Mouse (Mus musculus) ES-CJ7 (cell line): ENCODE results near the gene Nelfcd.

Experiments
- DNase-seq: peaks from one replicate; pipeline ENCODE4 v3.0.0; 2011; ENCODE audit warnings: low read depth, low spot score

The Nelfcd gene

DNA sequence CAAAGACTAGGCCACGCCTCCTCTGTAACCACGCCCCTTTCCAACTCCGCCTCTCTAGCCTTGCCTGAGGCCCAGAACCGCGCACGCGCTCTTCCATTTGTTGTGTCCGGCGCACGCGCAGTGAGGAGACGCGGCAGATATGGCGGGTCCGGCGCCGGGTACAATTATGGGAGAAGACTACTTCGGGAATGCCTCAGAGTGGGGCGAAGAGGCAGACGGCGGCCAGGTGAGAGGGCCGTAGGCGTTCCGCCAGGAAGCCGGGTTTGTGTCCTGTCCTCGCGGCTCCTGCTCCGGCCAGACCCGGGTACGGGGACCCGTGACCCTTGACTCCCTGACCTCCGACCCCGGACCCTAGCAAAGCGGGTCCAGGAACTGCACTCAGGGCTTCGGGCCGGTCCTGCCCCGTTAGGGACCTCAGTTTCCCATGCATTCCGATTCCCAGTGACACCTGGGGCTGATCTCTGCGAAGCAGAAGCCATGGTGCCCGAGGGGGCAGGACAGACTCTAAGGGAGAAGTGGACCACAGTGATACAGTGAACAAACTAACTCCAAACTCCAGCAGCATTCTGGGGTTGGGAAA, at the start of gene Nelfcd:
TSS of gene Nelfcd (plus strand) at position 74 of the 580 bp plus-strand sequence.
- peak; percentile 92 for DNase-seq

- DNase-seq = no peak
Observed at GRCm38 (mm10) chr2:174366571-174366970, 49.0 kb upstream of the Nelfcd start.

GRCm38 (mm10) chr2:174381021-174381420, 34.6 kb upstream of the Nelfcd start:
- DNase-seq = no peak

GRCm38 (mm10) chr2:174391936-174392335, 23.7 kb upstream of the Nelfcd start:
- no peak for DNase-seq

DNA sequence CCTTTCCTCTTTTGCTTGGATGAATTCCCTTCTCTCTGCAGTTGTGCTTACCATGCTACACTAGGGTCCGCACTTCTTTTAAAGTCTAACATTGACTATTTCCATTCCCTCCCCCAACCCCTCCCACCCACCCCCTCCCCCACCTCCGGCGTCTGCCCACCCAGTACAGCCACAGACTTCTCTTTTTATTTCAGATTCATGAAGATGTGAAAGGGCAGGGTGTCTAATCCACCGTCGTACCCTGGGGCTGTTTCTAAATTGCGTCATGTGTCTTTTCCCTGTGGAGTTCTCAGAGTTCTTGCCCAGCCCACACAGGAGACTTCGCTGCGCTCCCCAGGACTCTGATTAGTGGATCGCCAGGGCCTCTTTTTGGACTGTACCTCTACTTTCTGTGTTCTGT, 23.1 kb upstream of the Nelfcd start:
- DNase-seq = no peak

GRCm38 (mm10) chr2:174393383-174393782, 22.2 kb upstream of the Nelfcd start:
- no peak for DNase-seq

DNA sequence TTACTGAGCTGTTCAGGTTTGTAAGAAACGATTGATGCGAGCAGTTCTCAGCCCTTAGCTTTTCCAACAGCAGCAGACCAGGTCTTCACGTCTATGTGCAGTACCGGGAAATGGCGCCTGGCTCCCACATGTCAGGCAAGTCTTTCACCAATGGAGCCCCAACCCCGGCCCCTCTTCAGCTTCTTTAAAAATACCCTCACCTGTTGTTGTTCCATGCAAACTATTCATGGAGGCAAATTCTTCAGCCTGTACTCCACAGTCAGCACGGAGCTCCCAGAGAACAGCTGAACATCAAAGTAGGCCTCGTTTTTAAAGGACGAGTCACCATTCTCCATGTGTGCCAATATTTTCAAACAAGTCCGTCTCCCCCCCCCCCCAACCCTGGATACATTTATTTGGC, 19.0 kb upstream of the Nelfcd start:
- no peak for DNase-seq

DNA sequence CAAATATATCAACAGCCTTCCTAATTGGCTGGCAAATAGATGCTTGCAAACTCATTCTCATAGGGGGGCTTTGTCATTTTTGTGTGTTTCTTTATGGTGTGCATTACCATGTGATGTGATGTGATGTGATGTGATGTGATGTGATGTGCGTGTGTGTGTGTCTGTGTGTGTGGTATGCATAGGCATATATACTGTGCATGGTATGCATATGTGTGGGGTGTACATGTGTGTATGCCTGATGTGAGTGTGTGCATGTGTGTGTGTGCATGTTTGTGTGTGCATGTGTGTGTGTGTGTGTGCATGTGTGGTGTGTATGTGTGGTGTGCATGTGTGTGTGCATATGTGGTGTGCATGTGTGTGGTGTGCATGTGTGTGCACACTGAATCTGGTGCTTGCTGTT, 18.5 kb upstream of the Nelfcd start:
- DNase-seq = no peak

DNA sequence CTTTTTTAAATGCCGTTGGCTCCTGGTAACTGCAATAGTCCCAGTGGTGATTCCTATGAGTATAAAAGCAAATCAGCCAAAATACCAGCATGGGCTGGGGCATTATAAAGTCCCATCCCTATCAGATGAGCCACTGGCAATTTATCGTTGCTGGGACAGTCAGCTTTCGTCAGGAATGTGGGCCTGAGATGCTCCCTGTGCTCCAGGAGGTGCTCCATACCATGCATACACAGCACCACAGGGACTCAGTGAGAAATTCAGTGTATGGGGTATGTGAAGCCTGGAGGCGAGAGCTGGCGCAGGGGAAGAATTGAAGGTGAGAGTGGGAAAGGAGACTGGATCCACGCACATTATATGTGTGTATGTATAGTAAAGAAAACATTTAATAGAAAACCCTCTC, 17.7 kb upstream of the Nelfcd start:
- DNase-seq = no peak

GRCm38 (mm10) chr2:174400396-174400795, 15.2 kb upstream of the Nelfcd start:
- no peak for DNase-seq

DNA sequence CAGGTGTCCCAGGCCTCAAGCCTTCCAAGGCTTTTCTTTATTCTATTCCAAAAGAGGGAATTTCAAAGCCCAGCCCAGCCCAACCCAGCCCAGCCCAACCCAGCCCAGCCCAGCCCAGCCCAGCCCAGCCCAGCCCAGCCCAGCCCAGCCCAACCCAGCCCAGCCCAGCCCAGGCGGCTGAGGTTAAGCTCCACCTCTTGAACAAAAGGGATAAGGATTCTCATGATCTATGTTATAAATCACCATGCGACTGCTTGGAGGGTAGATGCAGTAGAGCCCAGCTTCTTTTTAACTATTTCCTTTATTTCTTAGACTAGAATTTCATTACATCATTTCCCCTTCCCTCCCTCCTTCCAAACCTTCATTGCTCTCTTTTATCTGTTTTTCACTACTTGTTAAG, 5.4 kb upstream of the Nelfcd start:
- DNase-seq = no peak

- no peak for DNase-seq
Observed at GRCm38 (mm10) chr2:174413127-174413526, 2.5 kb upstream of the Nelfcd start.

GRCm38 (mm10) chr2:174415001-174415730, 438 bp upstream of the Nelfcd start:
- no peak for DNase-seq

- DNase-seq = no peak
Observed at GRCm38 (mm10) chr2:174421107-174421506, 5.5 kb downstream of the Nelfcd start.

DNA sequence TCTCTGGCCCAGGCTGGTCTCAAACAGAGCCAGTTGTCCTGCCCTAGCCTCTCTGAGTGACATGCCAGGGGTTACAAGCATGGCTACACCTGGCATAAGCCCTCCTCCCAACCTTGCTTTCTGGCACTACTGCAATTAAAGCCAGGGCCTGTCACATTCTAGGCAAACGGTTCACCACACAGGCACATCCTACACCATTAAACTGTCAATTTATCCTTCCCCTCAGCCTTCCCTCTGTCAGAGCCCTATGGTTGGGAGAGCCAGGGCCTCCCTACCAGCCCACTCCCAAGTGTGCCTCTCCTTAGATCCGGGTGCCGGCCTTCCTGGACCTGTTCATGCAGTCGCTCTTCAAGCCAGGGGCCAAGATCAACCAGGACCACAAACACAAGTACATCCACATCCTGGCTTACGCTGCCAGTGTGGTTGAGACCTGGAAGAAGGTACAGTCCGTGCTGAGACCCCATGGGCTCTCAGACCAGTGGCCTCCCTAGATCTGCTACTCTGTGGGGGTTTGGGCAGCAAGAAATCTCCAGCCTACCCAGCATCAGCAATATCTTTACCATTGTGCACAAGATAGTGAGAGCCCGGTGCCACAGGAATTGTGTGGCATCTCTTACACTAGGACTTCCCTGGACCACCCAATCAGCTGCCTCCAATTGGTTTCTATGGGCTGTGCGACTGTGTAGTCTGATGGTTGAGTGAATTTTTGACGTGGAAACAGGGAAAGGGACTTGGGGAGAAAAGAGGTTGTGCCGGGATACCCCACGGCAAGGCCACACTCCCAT, 8.9 kb downstream of the Nelfcd start:
- no peak for DNase-seq

DNA sequence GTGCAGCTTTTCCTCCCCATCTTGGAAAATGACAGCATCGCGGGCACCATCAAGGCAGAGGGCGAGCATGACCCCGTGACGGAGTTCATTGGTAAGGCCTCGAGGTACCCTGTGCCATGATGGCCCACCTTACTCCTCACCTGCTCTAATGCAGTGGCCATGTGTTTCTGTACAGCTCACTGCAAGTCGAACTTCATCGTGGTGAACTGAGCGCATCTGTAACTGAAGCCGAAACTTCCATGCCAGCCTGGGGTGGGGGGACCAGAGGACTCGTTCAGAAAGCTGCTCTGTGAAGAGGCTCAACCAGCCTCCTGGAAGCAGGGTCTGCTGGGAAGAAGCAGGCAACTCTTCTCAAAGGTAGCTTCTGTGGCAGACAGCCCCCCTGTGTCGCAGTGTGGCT, 11.3 kb downstream of the Nelfcd start:
- DNase-seq = no peak

DNA sequence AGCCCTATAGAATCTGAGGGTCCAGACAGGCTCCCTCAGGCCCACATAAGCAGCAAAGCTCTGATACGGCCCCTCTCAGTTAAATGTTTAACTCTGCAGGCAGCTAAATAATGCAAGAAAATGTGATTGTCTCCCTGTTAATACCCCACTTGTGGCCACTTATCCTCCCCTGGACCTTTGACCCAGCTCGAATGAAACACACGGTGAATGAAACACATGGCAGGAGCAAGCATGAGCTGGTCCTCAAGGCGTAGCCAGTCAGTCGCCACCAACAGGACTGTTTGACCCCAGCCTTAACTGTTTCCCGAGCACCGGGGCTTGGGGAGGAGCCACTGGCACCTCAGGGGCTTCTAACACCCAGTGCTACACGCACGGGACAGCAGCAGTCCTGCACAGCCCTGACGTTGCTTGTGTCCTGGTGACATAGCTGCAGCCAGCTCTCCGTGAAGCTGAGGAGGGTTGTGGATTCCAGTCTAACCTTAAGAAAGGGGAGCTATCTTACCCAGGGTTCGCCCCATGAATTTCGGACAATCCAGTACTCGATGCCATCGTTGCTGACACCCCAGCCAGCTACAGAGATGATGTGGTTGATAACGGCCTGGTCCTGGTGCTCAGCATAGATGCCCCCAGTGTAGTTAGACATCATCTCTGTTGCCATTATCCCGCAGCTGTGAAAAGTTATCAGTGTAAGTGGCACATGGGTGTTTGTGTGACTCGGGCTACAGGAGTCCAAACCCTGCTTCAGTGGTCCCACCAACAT, 12.7 kb downstream of the Nelfcd start:
- DNase-seq = no peak

DNA sequence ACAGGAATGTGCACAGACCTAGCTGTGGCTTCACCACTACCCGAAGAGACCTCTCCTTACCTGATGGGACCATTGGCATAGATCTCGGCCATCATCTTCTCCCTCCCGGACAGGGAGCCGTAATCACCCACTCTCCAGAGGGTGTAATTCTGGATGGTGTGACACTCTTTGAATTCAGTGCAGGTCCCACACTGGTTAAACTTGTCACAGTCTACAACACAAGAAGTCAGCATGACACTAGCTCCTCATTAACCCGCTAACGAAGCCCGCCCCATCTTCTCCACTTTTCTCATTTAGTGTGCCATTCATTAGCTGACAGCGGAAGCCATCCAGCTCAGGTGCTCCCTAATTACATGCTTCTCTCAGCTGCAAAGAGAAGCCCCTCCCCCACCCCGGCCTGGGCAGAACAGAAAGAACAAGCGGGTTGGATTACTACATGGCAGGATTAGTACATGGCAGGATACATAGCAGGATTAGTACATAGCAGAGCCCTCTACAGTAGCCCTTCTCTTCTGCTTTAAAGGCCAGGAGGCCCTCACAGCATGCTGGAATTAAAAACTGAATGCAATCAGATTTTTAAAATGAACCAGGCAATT, 13.5 kb downstream of the Nelfcd start:
- DNase-seq = no peak

DNA sequence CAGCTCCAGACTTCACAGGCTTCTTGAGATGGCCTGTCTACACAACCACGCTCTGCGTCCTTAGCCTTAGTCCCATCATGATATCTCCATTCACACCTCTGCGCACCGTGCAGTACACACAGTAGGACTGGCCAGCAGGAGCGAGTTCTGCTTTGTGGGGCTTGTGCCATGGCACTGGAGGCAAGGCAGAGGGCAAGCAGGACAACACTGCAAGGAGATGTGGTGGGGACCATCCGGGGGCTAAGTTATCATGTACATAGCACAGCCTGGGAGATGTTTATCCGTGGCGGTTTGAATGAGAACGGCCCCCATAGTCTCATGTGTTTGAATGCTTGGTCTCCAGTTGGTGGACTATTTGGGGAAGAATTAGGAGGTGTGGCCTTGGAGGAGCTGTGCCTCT, 19.3 kb downstream of the Nelfcd start:
- no peak for DNase-seq

DNA sequence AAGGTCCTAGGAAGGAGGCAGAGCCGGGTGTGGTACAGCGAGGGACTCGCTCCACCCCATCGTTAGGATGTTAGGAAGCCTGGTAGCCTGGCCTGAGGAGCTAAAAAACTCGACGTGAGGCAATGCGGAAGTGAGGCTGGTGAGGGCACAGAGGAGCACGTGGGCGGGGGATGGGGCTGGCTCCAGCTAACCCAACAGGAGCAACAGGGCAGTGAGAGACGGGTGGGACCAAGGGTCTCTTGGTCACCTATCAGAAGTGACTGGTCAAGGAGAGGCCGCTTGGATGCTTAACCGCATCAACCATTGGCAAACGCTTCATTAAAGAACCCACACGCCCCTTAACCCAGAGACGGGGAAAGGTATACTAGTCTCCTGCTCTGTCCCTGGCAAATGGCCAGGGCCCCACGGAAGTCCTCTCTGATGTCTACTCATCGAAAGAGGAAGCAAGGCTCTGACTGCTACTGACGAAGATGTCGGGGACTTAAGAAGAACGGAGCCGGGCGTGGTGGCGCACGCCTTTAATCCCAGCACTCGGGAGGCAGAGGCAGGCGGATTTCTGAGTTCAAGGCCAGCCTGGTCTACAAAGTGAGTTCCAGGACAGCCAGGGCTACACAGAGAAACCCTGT, 20.6 kb downstream of the Nelfcd start:
- no peak for DNase-seq
